Mouse (Mus musculus): Measurements from ENCODE around the gene Atm. TPM values are rescaled to one million over a fixed set of nuclear protein-coding genes. Genes with fewer than 3 reads are reported as not detected.

Gene Atm
- total RNA-seq, 2 experiments from 2014 or later: 12.5 to 17.4 TPM

DNA sequence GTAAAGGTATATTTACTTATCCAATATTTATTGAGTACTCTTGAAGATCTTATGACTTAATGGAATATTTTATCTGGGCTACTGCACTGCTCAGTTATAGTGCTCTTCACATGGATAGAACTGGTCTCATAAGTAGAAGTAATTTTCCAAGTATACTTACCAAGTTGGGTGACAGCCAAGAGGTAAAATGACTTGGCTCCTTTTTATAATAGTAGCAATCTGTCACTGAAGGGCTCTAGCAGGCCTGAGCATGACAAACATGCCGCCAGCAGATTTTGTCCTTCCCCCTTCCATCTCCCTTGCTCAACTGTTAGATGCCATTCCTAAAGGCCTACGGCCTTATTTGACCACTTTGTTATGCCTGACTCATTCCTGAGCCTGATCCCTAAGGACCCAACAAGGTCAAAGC lies 127.6 kb downstream of the Atm start:
- no peak for DNase-seq

DNA sequence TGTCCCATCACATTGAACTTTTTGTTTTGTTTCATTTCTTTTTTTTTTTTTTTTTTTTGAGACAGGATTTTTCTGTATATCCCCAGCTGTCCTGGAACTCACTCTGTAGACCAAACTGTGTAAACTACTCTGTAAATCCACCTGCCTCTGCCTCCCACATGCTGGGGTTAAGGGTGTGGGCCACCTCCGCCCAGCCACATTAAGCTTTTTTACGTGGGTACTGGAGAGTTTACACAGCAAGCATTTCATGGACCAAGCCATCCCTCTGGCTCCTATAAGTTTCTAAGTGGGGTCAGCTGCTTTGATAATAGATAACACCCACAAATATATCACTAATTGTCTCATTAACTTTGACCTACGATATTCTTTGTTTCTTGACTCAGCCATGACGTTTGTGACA lies 128.0 kb downstream of the Atm start:
- no peak for DNase-seq

DNA sequence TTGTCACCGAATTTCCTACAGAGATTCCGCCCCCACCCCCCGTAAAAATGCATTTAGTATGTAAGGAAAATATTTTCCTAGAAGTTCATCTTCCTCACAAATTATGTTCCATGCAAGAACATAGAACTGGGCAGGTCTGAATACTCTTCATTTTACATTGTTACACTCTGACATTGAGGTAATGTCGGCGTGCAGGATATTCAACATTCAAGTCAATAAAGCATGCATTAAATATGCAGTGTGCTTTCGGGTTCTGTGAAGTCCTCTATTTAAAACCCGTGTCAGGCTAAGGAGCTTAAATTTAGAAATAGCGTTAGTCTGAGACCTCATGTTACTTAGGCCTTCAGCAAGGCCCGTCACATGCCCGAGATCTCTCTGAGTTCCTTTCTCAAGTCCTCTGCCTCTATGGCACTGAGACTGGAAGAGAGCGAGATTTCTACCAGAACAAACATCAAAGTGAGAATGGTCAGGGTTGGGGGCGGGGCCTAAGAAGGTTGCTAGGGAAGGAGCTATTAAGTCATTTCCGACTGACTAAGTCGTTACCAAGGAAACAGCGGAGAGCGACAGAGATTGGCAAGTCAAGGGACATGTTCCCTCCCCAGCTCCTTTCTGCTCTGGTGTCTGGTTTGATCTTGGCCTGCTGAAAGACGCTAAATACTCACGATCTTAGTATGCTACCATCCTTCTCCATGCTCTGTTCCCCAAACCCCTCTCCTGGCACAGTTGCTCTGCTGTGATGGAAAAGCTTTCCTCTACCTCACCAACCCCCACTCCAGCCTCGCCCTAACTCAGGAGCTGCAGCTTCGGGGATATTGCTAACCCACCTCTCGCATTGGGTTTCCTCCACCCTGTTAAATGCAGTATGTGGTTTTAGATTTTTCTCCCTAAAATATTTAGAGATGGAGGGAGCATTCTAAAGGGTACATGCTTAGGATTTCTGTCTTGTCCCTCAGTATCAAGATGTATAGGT lies 131.5 kb downstream of the Atm start:
- DNase-seq: peak; percentile 87

DNA sequence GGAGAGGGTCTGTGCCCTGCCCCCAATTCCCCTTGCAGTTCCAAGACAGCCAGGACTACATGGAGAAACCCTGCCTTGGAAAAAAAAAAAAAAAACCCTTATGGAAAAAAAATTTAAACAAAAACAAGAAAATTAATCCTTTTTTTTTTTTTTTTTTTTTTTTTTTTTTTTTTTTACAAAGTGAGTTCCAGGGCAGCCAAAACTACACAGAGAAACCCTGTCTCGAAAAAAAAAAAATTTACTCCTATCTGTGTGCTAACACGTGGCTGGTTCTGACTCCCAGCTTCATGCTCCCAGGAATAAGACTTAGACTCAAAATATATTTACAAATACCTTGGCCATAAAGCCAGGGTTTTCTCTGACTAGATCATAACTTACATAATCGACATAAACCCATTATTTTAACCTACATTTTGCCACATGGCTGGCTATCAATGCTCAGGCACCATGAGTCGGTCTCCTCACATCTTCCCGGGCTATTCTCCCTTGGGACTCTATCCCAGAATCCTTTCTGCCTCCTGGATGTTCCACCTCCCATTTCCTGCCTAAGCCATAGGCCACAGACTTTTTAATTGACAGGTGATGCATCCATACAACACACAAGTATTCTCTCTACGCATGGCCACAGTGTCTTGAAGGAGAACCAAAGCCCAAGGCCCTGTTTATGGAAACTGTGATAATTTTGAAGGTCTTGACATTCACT lies 132.3 kb downstream of the Atm start:
- DNase-seq: no peak

DNA sequence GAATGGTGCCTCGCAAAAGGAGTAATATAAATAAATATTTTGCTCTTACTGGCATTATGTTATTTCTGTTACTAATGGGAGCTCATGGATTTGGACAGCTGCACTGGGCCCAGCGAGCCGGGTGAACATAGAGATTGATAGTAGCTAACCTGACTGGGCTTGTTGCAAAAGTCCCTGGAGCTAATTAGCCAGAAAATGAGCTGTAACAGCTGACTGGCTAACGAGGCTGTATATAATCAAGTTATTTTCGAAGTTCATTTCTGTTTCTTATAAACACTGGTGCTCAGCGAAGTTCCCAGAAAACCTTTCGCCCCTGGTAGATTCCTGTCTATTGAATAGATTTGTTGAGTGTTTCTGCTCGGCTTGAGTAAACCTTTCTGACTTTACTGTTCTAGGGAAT lies 133.5 kb downstream of the Atm start:
- no peak for DNase-seq

DNA sequence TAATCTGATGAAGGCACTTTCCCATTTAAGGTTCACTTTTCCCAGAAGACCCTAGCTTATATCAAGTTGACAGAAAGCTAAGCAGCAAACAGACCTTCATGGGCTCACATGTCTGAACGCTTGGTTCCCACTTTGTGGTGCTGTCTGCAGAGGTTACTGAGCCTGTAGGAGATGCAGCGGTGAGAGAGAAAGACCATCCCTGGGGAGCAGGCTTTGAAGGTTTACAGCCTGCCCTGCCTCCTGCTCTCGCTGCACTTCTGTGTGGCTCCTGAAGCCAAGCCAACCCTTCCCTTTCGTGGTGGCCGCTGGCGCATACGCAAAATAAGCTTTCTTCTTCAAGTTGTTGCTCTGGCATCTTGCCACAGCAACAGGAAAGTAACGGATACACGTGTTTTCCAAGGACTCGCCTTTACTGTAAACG lies 134.2 kb downstream of the Atm start, which contains the start of gene 4930550C14Rik:
4930550C14Rik (plus strand) TSS at position 35 of the 421 bp plus-strand sequence.
- DNase-seq: peak; percentile 73

DNA sequence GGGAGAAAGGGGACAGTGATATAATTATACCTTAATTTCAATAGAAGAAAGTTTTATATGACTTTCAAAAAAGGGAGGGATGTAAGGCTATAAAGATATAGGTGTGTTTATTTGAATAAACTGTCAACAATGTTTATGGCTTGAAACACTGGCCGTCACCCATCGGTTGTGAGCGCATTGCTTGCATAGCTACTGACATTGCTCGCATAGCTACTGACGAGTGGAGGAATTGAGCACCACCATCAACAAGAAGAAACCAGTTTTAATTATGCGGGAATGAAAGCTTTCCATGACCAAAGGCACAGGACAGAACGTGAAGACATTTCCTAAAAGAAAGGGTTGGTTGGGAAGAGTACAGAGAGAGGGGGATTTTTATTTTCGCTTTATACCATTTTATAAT lies 135.4 kb downstream of the Atm start:
- no peak for DNase-seq

DNA sequence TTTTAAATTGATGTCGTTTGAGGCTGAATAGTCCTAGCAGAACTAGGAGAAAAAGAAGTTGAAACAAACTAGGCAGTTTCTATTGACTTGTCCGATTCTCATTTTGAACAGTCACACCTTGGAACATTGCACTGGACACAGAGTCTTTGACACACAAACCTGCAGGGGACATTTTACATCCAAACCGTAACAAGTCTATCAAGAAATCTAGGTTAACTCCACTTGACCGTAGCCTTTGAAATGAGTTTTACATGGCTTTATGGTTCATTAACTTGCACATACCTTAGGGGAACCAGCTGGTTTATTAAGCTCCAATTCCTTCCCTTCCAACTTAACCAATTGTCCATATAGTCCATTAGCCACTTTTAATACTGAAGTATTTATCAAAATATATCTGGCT lies 135.8 kb downstream of the Atm start:
- DNase-seq: no peak

DNA sequence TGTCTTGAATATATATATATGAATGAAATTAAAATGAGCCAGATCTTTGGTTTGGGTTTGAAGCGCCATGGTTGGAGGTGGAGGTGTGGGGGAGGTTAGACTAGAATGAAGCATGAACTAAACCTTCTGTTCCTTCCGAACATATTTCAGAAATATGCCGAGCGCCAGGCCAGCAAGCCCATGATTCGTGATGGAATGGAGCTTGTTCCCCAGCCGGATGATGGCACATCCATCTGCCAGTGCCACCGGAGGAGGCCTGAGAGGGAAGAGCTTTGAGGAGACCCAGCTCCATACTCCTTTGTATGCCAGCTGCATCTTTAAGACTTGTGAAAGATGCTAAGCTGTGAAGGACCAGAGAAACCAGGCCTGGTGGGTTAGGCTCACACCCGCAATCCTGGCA lies 137.0 kb downstream of the Atm start:
- no peak for DNase-seq

DNA sequence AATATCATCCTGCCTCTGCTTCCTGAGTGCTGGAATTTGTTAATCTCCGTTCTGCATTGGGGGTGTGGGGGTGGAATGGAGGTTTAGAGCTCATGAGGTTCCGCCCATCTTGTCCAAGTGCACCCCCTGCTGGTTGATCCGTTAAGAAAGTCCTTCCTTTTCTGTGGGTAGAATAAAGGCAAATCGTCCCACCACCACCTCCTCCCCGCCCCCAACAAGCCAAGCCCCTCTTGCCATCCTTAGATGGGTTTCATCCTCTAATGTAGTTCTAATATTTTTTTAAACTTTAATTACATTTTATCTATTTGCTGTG lies 138.2 kb downstream of the Atm start:
- DNase-seq: peak; percentile 78

DNA sequence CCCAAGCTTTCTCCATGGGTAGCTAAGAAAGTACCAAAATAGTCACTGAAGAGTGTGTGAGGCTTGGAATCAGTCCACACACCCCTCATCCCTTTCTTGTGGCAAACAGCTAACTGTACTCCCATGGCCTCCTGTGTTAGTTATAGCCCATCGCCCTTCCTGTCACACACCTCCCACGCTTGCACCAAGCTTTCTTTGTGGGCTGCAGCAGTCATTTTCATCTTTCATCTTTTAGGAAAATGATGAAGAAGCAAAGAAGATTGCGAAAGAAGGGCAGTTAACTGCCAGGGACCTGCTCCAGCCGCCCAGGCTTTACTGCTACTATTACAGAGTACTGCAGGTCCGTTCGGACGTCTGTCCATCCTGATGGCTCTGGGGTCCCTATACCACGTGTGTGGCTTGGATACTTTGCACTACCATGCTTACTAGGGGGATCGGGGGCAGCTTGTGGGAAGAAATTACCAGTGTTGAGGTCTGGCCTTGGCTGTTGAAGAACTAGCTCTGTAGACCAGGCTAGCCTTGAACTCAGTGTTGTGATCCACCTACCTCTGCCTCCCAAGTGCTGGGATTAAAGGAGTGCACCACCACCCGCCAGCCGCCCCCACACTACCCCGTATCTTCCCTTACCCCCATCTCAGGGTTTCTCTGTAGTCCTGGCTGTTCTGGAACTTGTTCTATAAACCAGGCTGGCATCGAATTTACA lies 138.7 kb downstream of the Atm start:
- no peak for DNase-seq

DNA sequence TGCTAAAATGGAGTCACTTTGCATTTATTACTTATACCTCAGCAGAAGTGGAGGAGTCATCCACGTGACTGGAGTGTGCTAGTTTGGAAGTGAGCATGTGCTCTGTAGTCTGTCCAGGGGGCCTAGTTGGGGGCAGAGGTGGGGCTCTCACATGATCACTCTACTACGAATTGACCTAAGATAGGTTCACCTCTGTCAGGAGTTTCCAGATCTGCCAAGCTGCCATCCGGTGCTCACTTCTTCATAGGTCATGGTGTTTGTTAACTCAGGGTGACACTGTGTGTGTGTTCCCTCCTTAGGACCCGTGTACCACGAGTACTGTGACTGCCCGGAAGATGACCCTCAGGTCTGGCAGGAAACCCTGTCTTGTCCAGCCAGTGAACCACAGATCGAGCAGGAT lies 146.4 kb downstream of the Atm start:
- DNase-seq: no peak

Small RNA genes within 50 kb of the gene (microRNA-seq; reads per million reads assigned to microRNA genes)
- not detected for gene Mir130c

Other genes starting within 250 kb of the Atm start
- 1 to 10 TPM in 1 of 2 experiments, under 1 TPM in 1; 0.70 to 1.1 TPM for gene Exph5, start 235.1 kb downstream of the Atm start, total RNA-seq (2021)
- gene Kdelc2, start 152.7 kb downstream of the Atm start, total RNA-seq (2021): 10 to 100 TPM; 14.5 to 15.6 TPM
- gene 4930550C14Rik, start 134.4 kb downstream of the Atm start, total RNA-seq (2021): 1 to 10 TPM; 1.6 to 2.0 TPM
- gene Npat, start 307 bp upstream of the Atm start, total RNA-seq (2021): 10 to 100 TPM; 13.2 to 16.0 TPM
- 100 to 1,000 TPM; 371 to 403 TPM for gene Acat1, start 73.6 kb upstream of the Atm start, total RNA-seq (2021)
- 10 to 100 TPM; 29.8 to 36.0 TPM for gene Cul5, start 133.3 kb upstream of the Atm start, total RNA-seq (2021)
- under 1 TPM; 0.72 to 0.73 TPM for gene Rab39, start 169.5 kb upstream of the Atm start, total RNA-seq (2021)
- gene Slc35f2, start 234.8 kb upstream of the Atm start, total RNA-seq (2021): 1 to 10 TPM in 1 of 2 experiments, under 1 TPM in 1; 0.94 to 1.1 TPM

Data from adrenal gland, postnatal 10 days (tissue).